Mouse (Mus musculus) megakaryocyte, embryonic 14.5 days (primary cell): Measurements from ENCODE around the gene Fubp1.

Experiments used
- FLI1 ChIP-seq: IDR thresholded peaks from 2 replicates; pipeline ENCODE4 v1.6.1; 2012; ENCODE audit warnings: low read length, inconsistent platforms, mixed read lengths
- GATA1 ChIP-seq: IDR thresholded peaks from 3 replicates; pipeline ENCODE4 v1.6.1; 2012; ENCODE audit warnings: mixed read lengths, low read length, inconsistent platforms, borderline replicate concordance

GRCm38 (mm10) chr3:152190679-152191477 lies 19.3 kb upstream of the Fubp1 start:
- no peak for TF ChIP-seq GATA1
- TF ChIP-seq FLI1, result no peak
